Mouse (Mus musculus) layer of hippocampus, adult 2 months (tissue): ENCODE data around the gene Gm49601. TPM values are rescaled to one million over a fixed set of nuclear protein-coding genes. Genes with fewer than 3 reads are reported as not detected.
A peak's percentile ranks its signal among the peaks of the same experiment; 100 is the strongest.

Experiments
- DNase-seq, 2 experiments: peaks; one replicate each; pipeline ENCODE4 v3.0.0; 2022; ENCODE audit warnings: low spot score in 2 of 2
- H3K27ac ChIP-seq: fragments of 200-600 bp; 2 replicates; pipeline ENCODE4 v1.8.1; 2022
- H3K4me3 ChIP-seq: fragments of 200-600 bp; 2 replicates; pipeline ENCODE4 v1.8.1; 2022; ENCODE audit warnings: mild to moderate bottlenecking
- CTCF ChIP-seq: fragments of 200-600 bp; conservative IDR thresholded peaks from 2 replicates; pipeline ENCODE4 v1.8.1; 2022; ENCODE audit warnings: antibody characterized with exemption, mild to moderate bottlenecking, moderate library complexity
- total RNA-seq, 2 experiments: library from RNA; stranded (reverse); gene quantifications; 2 replicates each; pipeline ENCODE4 v1.2.3; 2021

The Gm49601 gene
- total RNA-seq, 2 experiments from 2014 or later = 207 to 223 TPM

GRCm38 (mm10) chr16:18617370-18618065 lies 8.7 kb downstream of the Gm49601 start:
- DNase-seq = peak; percentile 89 to 95
- H3K27ac ChIP-seq = peak overlapping the region; percentile 60; the same call in 1 of the 2 replicates
- peak; percentile 97 for TF ChIP-seq CTCF

GRCm38 (mm10) chr16:18613301-18613700 lies 12.9 kb downstream of the Gm49601 start:
- no peak for TF ChIP-seq CTCF
- Histone ChIP-seq H3K27ac (no peak overlapping the region), H3K4me3 (no peak overlapping the region)
- no peak for DNase-seq

More at GRCm38 (mm10) chr16:18617370-18618065, 8.7 kb downstream of the Gm49601 start:
- H3K4me3 ChIP-seq = peak overlapping the region; percentile 38

DNA sequence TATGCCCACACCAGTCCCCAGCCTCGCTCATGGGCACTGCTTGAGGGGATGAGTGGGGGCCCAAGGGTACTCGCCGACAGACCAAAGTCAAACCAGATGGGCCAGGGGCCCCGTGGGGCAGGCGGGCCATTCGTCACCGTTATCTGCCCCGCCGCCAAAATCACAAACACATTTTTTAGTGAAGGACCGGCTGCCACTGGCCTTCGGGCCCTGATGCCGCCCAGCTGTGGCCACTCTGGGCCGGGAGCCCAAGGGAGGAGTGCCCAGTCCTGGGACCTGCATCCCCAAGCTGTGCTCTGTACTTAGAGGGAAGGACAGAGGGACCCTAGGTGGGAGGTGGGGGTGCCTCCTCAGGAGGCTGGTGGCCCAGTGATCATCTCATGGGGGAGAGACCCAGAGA lies 14.5 kb downstream of the Gm49601 start:
- no peak overlapping the region for H3K27ac ChIP-seq
- no peak for DNase-seq
- TF ChIP-seq CTCF = no peak
- no peak overlapping the region for H3K4me3 ChIP-seq

- no peak overlapping the region for H3K27ac ChIP-seq
- no peak overlapping the region for H3K4me3 ChIP-seq
- no peak for DNase-seq
- no peak for TF ChIP-seq CTCF
Observed at GRCm38 (mm10) chr16:18609099-18609498, 17.1 kb downstream of the Gm49601 start.

DNA sequence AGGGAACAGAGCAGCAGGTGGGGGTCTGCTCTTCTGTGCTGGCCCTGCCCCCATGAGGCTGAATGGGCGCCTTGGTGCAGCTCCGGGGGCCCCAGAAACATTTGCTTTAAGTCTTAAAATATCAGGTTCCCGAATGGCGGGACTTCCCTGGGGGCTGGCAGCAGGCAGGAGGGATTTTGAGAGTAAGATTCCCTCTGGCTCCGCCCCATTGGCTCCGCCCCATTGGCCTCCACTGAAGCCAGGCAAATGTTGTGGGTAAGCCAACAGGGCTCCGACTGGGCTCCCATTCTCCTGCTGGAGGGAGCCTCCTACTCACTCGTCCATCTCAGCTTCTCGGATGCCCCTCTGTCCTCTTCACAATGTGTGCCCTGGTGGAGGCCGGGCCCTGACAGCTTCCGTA lies 18.0 kb downstream of the Gm49601 start:
- TF ChIP-seq CTCF = no peak
- DNase-seq = no peak
- Histone ChIP-seq H3K4me3 (no peak overlapping the region), H3K27ac (no peak overlapping the region)

GRCm38 (mm10) chr16:18605705-18606104 lies 20.5 kb downstream of the Gm49601 start:
- no peak overlapping the region for H3K4me3 ChIP-seq
- H3K27ac ChIP-seq = no peak overlapping the region
- no peak for TF ChIP-seq CTCF
- DNase-seq = no peak

GRCm38 (mm10) chr16:18604267-18604701 lies 21.9 kb downstream of the Gm49601 start:
- TF ChIP-seq CTCF = no peak
- Histone ChIP-seq H3K4me3 (no peak overlapping the region), H3K27ac (no peak overlapping the region)
- DNase-seq = no peak

GRCm38 (mm10) chr16:18601447-18601846 lies 24.8 kb downstream of the Gm49601 start:
- H3K27ac ChIP-seq = no peak overlapping the region
- TF ChIP-seq CTCF = no peak
- H3K4me3 ChIP-seq = no peak overlapping the region
- DNase-seq = no peak

DNA sequence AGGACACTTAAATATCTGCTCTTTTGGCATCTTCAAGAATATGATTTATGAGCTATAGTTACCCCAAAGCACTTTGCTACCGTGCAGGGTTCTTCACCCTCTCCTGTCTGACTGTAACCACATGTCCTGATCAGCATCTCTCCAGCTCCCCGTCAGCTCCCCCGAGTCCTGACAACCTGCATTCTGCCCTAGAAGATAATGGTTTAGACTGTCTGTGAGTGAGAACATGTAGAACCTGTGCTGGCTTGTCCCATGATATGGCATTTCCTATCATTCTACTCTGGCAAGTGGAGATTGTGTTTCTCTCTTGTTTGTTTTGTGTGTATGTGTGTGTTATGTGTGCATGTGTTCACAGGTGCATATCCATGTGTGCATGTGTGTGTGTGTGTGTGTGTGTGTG lies 28.2 kb downstream of the Gm49601 start:
- Histone ChIP-seq H3K4me3 (no peak overlapping the region), H3K27ac (no peak overlapping the region)
- DNase-seq = no peak
- TF ChIP-seq CTCF = no peak

- Histone ChIP-seq H3K4me3 (no peak overlapping the region), H3K27ac (no peak overlapping the region)
- TF ChIP-seq CTCF = no peak
- no peak for DNase-seq
Observed at GRCm38 (mm10) chr16:18596255-18596654, 30.0 kb downstream of the Gm49601 start.

DNA sequence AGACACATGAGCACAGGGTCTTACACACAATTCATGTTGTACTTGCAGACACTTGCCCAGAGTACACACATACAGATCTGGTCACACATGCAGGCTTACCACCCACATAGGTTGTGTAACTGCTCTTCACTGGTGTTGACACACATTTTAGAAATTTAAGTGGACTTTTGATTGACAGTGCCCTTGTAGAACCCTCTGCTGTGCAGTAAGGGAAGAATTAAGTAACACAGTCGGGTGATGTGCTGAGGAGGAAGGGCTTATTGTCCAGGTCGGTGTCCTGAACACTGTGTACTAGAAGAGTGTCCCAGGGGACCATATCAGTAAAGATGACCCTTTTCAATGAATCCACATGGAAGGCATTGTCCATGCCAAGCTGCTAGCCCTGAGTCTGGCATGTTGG lies 32.3 kb downstream of the Gm49601 start:
- Histone ChIP-seq H3K27ac (no peak overlapping the region), H3K4me3 (no peak overlapping the region)
- TF ChIP-seq CTCF = no peak
- DNase-seq = no peak

- Histone ChIP-seq H3K4me3 (peak overlapping the region; percentile 22; the same call in 1 of the 2 replicates), H3K27ac (no peak overlapping the region)
- TF ChIP-seq CTCF = peak; percentile 61
- no peak for DNase-seq
Observed at GRCm38 (mm10) chr16:18591047-18592018, 34.9 kb downstream of the Gm49601 start.

- no peak within 1 kb of the TSS for H3K27ac ChIP-seq
- DNase-seq = no peak
- H3K4me3 ChIP-seq = peak within 1 kb of the TSS; percentile 32; the same call in 1 of the 2 replicates
- TF ChIP-seq CTCF = peak; percentile 63
Observed at GRCm38 (mm10) chr16:18589804-18590790, 36.1 kb downstream of the Gm49601 start, which contains the start of gene Tbx1. Gene Tbx1, minus strand, starts transcription at chr16:18590671.
